Mouse (Mus musculus) liver, adult 2 months (tissue): ENCODE measurements around the gene Gm17606.

Source experiments
- CTCF ChIP-seq: fragments of 200-500 bp; IDR thresholded peaks from 2 replicates; pipeline ENCODE4 v1.5.1; 2011; ENCODE audit warnings: low read depth, low read length, control low read depth
- POLR2A ChIP-seq: fragments of 200-500 bp; IDR thresholded peaks from 2 replicates; pipeline ENCODE4 v1.6.1; 2011; ENCODE audit warnings: low read length, control low read depth; ENCODE audit not compliant: insufficient read depth; ENCODE audit errors: extremely low read depth

- TF ChIP-seq CTCF (no peak), POLR2A (no peak)
These were observed 6.3 kb downstream of the Gm17606 start for GRCm38 (mm10) chr14:54646898-54647636.
